Mouse (Mus musculus) liver, adult 2 months (tissue): ENCODE measurements around the gene Nde1.

Experiments
- CTCF ChIP-seq: fragments of 200-500 bp; IDR thresholded peaks from 2 replicates; pipeline ENCODE4 v1.5.1; 2011; ENCODE audit warnings: low read depth, low read length, control low read depth
- POLR2A ChIP-seq: fragments of 200-500 bp; IDR thresholded peaks from 2 replicates; pipeline ENCODE4 v1.6.1; 2011; ENCODE audit warnings: low read length, control low read depth; ENCODE audit not compliant: insufficient read depth; ENCODE audit errors: extremely low read depth

GRCm38 (mm10) chr16:14160941-14161340 lies 2.1 kb upstream of the Nde1 start:
- TF ChIP-seq POLR2A (no peak), CTCF (no peak)
